Mouse (Mus musculus) spleen, adult 2 months (tissue): ENCODE results near the gene Fam83c.

Experiments used
- CTCF ChIP-seq: fragments of 200-500 bp; IDR thresholded peaks from 2 replicates; pipeline ENCODE4 v1.5.1; 2011; ENCODE audit warnings: mild to moderate bottlenecking, inconsistent platforms; ENCODE audit not compliant: insufficient read depth, insufficient read length, insufficient replicate concordance; ENCODE audit errors: extremely low read depth
- POLR2A ChIP-seq: fragments of 200-500 bp; IDR thresholded peaks from 2 replicates; pipeline ENCODE4 v1.6.1; 2011; ENCODE audit warnings: low read depth, low read length, inconsistent platforms

GRCm38 (mm10) chr2:155872930-155873507 lies 38.4 kb upstream of the Fam83c start:
- no peak for TF ChIP-seq CTCF
- TF ChIP-seq POLR2A, result no peak
